Mouse (Mus musculus) midbrain, embryonic 14.5 days (tissue): Measurements from ENCODE around the gene Cd44. TPM values are rescaled to one million over a fixed set of nuclear protein-coding genes. Genes with fewer than 3 reads are reported as not detected.

ENCODE experiments used
- ATAC-seq: fragments of 200-750 bp; cut with Nextera tagmentation; 2 replicates; pipeline ENCODE4 v1.8.0; 2017; ENCODE audit warnings: moderate number of reproducible peaks, moderate library complexity; ENCODE audit not compliant: low FRiP score, low TSS enrichment
- DNase-seq: peaks from one replicate; pipeline ENCODE4 v3.0.0-alpha.2; 2015
- H3K27ac ChIP-seq: fragments of 300-500 bp; sonication (generic); replicated peaks from 2 replicates; pipeline ENCODE4 v1.5.1; 2014; ENCODE audit warnings: mild to moderate bottlenecking, low read depth, low read length, moderate library complexity
- H3K27me3 ChIP-seq: fragments of 300-500 bp; sonication (generic); 2 replicates; pipeline ENCODE4 v1.6.1; 2014; ENCODE audit warnings: low read length, control low read depth, mixed read lengths; ENCODE audit not compliant: control insufficient read depth, insufficient read depth
- H3K36me3 ChIP-seq: fragments of 300-500 bp; sonication (generic); 2 replicates; pipeline ENCODE4 v1.6.1; 2014; ENCODE audit warnings: low read length, control low read depth; ENCODE audit not compliant: control insufficient read depth, insufficient read depth
- H3K4me1 ChIP-seq: fragments of 300-500 bp; sonication (generic); 2 replicates; pipeline ENCODE4 v1.6.1; 2014; ENCODE audit warnings: mild to moderate bottlenecking, antibody characterized with exemption, low read length, control low read depth; ENCODE audit not compliant: control insufficient read depth, insufficient read depth
- H3K4me2 ChIP-seq: fragments of 300-500 bp; sonication (generic); 2 replicates; pipeline ENCODE4 v1.6.1; 2014; ENCODE audit warnings: mild to moderate bottlenecking, low read length, moderate library complexity
- H3K4me3 ChIP-seq: fragments of 300-500 bp; sonication (generic); replicated peaks from 2 replicates; pipeline ENCODE4 v1.5.1; 2014; ENCODE audit warnings: low read depth, low read length
- H3K9ac ChIP-seq: fragments of 300-500 bp; sonication (generic); replicated peaks from 2 replicates; pipeline ENCODE4 v1.6.1; 2014; ENCODE audit warnings: mild to moderate bottlenecking, low read length, moderate library complexity
- H3K9me3 ChIP-seq: fragments of 300-500 bp; sonication (generic); 2 replicates; pipeline ENCODE4 v1.6.1; 2016; ENCODE audit warnings: low read length, control low read depth, mixed read lengths; ENCODE audit not compliant: control insufficient read depth
- WGBS: fragments of 180-500 bp; shearing (Covaris S2); extraction: QIAGEN DNeasy Blood & Tissue Kit; methylation state at CpG from one replicate; pipeline ENCODE4 v1.1.7; 2014; 5-methylcytosine and 5-hydroxymethylcytosine counted together
- polyA plus RNA-seq: library from polyadenylated mRNA; unstranded; fragments of >200 nt; fragmentation: Nextera tagmentation; extraction: Ambion mirVana; gene quantifications from 2 replicates; pipeline ENCODE4 v1.2.1, GENCODE M21; 2014

Cd44 gene
- polyA plus RNA-seq, 1 experiment from 2014 or later, result 3.1 TPM

DNA sequence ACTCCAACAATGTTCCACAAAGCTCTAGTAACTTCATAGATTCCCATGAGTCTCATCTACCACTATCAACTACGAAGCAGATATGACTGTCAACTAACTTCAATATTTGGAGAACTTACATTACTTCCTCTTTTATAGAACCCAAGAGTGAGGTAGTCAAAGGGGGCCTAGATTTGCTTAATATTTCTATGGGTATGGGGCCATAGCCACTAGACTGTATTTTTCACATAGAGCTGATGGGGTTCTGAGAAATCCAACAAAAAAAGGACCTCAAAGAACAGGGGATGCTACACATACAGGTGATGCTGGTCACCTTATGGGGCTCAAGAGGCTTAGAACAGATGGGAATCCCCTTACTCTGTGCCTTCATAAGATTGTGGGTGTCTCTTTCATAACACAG lies 14.3 kb downstream of the Cd44 start:
- no peaks in the 10 kb centered on the region for H3K9me3 ChIP-seq
- DNase-seq, result no peak
- no peak for ATAC-seq
- no peak overlapping the region for H3K4me3 ChIP-seq
- no peak overlapping the region for H3K27ac ChIP-seq
- H3K27me3 ChIP-seq, result no peaks in the 10 kb centered on the region
- 87% methylated on average over 1 of the region's 1 CpGs for WGBS
- no peak overlapping the region for H3K4me2 ChIP-seq
- H3K9ac ChIP-seq, result no peak overlapping the region
- H3K36me3 ChIP-seq, result no peaks in the 10 kb centered on the region
- H3K4me1 ChIP-seq, result no peaks in the 10 kb centered on the region

DNA sequence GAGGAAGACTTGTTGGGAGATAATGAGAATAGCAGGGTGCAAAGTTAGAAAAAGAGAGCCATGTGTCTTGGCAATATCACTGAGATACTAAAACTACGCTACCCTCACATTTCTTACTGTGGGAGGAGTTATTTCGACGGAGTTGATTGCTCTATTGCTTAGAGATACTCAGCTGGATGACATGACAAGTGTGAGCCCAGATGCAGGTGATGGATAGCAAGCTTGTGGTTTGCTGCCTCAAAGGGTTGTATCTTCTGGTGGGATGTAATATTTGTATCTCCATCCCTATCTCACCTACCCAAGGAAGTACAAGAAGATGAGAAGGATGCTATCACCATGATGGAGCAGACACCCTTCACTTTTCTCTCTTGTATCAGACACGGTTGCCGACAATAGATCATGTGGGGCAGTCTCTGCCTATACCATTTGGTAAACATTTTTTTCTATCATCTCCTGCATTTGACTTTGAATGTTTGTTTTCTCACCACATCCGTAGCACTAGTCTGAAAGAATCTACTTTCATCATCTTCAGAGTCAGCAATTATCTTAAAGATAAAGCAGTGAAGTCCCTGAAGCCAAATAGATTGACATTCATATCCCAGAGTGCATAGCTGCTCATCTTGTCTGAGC lies 15.0 kb downstream of the Cd44 start:
- no peak overlapping the region for H3K9ac ChIP-seq
- ATAC-seq, result no peak
- H3K27ac ChIP-seq, result no peak overlapping the region
- 90% methylated on average over 6 of the region's 6 CpGs for WGBS
- H3K4me3 ChIP-seq, result no peak overlapping the region
- no peaks in the 10 kb centered on the region for H3K9me3 ChIP-seq
- no peaks in the 10 kb centered on the region for H3K27me3 ChIP-seq
- DNase-seq, result no peak
- no peaks in the 10 kb centered on the region for H3K4me1 ChIP-seq
- H3K4me2 ChIP-seq, result no peak overlapping the region
- no peaks in the 10 kb centered on the region for H3K36me3 ChIP-seq

DNA sequence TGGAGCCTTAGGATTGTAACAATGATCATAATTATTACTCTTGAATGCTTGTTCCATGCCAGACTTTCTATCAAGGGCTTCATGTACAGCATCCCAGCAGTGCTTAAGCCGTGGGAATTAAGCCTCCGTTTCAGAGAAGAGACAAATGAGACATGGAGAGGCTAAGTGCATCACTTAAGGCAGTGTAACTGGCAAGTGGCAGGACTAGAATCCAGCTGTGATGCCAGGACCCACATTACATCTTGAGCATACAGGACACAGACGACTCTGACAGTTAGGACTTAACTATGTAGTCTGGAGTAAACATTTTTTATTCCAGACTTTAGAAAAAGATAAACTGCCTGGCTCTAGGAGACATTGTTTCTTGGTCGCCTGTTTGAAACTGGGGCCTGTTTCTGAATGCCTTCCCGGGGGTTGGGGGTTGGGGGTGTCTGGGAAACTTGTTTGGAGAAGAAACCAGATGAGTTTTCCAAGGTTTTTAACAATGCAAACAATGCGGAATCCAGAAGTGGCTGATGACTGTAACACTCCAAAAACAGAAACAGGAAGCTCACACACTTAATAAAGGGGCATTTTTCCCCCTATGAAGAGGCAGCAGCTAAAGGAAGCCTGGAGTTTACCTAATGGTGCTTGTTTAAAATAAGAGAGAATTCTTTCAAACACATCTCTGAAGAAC lies 18.7 kb downstream of the Cd44 start:
- Histone ChIP-seq H3K36me3 (no peaks in the 10 kb centered on the region), H3K4me3 (no peak overlapping the region), H3K4me1 (no peaks in the 10 kb centered on the region), H3K27ac (no peak overlapping the region), H3K4me2 (no peak overlapping the region), H3K9ac (no peak overlapping the region), H3K9me3 (no peaks in the 10 kb centered on the region), H3K27me3 (no peaks in the 10 kb centered on the region)
- no peak for DNase-seq
- ATAC-seq, result no peak
- WGBS, result 64% methylated on average over 6 of the region's 6 CpGs

DNA sequence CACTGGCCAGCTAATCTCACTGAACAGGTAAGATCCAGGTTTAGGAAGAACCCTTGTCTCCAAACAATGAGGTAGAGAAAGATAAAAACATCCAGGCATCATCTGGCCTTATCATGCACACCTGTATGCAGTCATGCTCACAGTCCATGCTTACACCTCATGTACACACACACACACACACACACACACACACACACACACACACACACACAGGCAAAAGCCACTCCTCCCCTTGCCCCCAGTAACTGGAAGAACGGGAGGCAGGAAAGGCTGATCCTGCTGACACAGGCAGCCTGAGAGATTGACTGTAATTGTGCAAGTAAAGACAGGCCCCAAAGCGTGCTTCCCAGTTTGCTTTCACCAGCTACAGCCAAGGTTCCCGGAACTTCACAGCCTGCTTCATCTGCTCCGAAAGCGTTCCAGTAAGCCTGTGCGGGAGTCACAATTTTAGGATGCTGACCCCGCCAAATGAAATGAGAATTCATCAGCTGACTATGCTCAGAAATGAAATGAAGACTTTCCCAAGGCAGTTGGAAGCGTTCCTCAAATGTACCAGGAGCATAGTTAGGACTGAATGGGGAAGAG lies 19.4 kb downstream of the Cd44 start:
- no peak for ATAC-seq
- Histone ChIP-seq H3K27ac (no peak overlapping the region), H3K9ac (no peak overlapping the region), H3K4me3 (no peak overlapping the region), H3K4me2 (no peak overlapping the region), H3K4me1 (no peaks in the 10 kb centered on the region), H3K27me3 (no peaks in the 10 kb centered on the region), H3K9me3 (no peaks in the 10 kb centered on the region), H3K36me3 (no peaks in the 10 kb centered on the region)
- DNase-seq, result no peak
- WGBS, result 86% methylated on average over 8 of the region's 8 CpGs

DNA sequence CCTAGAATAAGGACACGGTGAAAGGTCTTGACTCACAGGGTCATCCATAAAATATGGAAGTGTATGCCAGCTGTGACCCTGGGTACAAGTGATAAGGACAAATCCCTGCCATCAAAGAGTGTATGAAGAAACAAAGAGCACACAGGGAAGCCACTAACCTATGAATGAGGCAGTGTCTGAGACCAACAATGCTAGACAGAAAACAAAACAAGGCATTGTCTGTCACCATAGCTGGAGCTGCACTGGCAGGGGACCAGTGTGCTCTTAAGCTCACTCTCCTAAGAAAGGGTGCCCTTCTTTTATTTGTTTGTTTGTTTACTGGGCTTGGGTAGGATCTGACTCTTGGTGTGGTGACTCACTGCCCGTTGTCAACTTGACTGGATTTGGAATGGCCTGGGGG lies 23.0 kb downstream of the Cd44 start:
- no peak overlapping the region for H3K27ac ChIP-seq
- H3K9ac ChIP-seq, result no peak overlapping the region
- no peaks in the 10 kb centered on the region for H3K36me3 ChIP-seq
- ATAC-seq (no peak), DNase-seq (no peak)
- no peaks in the 10 kb centered on the region for H3K4me1 ChIP-seq
- H3K27me3 ChIP-seq, result no peaks in the 10 kb centered on the region
- no peak overlapping the region for H3K4me3 ChIP-seq
- H3K4me2 ChIP-seq, result no peak overlapping the region
- WGBS, result 52% methylated on average over 2 of the region's 2 CpGs
- no peaks in the 10 kb centered on the region for H3K9me3 ChIP-seq

DNA sequence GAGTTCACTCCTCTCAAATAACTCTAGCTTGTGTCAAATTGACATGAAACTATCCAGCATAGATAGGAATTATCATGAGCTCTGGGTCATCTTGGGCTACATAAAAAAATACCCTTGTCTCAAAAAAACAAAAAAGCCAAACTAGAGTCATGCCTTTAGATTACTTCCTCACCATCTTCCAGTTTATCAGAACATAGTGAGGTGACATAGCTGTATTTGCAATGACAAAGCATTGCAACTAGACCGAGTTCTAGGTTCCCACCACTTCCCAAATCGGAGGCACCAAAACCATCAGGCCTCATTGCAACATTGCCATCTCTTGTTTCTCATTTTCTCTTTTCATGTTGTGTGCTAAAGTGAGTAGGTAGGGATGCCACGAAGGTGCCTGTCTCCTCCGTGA lies 24.0 kb downstream of the Cd44 start:
- H3K4me1 ChIP-seq, result no peaks in the 10 kb centered on the region
- DNase-seq, result no peak
- WGBS, result 96% methylated on average over 4 of the region's 4 CpGs

DNA sequence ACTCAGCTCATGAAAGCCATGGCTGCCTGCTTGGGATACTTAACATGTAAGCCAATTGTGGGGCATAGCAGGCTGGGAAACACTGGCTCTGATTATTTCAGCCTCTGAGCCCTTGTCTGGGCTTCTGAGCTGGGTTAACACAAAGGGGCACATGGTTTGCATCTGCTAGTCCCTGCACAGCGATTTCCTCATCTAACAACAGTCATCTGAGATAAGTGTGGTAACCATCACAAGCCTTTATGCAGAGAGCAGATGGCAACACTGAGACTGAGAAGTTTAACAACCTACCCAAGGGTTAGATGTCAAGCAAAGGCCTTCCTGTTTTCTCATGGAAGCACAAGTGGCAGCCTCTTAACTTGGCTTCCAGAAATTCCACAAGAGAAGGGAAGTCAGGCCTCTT lies 25.3 kb downstream of the Cd44 start:
- WGBS, result 72% methylated on average over 1 of the region's 1 CpGs
- no peak overlapping the region for H3K4me3 ChIP-seq
- no peak overlapping the region for H3K27ac ChIP-seq
- H3K4me2 ChIP-seq, result no peak overlapping the region
- no peaks in the 10 kb centered on the region for H3K27me3 ChIP-seq
- H3K4me1 ChIP-seq, result no peaks in the 10 kb centered on the region
- no peak overlapping the region for H3K9ac ChIP-seq
- H3K36me3 ChIP-seq, result no peaks in the 10 kb centered on the region
- no peak for ATAC-seq
- no peaks in the 10 kb centered on the region for H3K9me3 ChIP-seq
- no peak for DNase-seq

More for the DNA sequence above, 24.0 kb downstream of the Cd44 start:
- H3K4me3 ChIP-seq, result no peak overlapping the region
- H3K27ac ChIP-seq, result no peak overlapping the region
- H3K27me3 ChIP-seq, result no peaks in the 10 kb centered on the region
- ATAC-seq, result no peak
- no peaks in the 10 kb centered on the region for H3K9me3 ChIP-seq
- H3K9ac ChIP-seq, result no peak overlapping the region
- H3K36me3 ChIP-seq, result no peaks in the 10 kb centered on the region
- no peak overlapping the region for H3K4me2 ChIP-seq

DNA sequence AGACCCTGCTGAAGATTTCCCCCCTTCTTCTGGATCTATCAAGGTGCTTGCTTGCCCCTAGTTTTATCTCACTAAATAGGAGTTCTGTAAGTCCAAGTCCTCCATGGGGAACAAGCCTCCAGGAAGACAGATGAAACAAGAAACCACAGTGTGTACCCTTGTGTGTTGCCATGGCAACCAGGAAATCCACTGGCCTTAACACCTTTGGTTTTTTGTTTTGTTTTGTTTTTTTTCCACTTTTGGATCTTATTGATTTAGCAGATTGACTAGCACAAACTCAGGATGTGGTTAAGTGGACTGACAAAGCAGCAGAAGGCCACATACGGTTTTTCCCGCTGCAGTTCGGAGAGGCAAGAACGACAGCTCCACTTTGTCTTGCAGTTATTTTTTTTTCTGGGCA lies 27.6 kb downstream of the Cd44 start:
- H3K4me3 ChIP-seq, result no peak overlapping the region

DNA sequence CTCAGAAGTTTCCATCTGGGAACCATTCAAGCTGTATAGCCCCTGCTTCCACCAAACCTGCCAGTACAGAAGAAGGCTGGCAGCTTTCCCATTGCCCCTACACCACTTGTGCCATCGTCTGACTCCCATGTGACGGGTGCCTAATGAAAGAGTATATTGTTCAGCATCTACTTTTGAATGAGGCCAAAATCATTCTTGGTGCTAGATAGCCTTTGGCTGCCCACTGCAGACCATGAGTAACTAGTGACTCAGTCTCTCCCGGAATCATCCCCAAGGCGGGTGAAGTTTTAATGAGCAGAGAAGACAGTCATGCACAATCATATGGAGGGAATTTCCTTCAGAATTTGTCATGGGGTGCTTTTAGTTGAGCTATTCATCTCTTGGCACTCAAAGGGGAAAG lies 28.3 kb downstream of the Cd44 start:
- no peak for DNase-seq
- Histone ChIP-seq H3K4me2 (no peak overlapping the region), H3K36me3 (no peaks in the 10 kb centered on the region), H3K27ac (no peak overlapping the region), H3K27me3 (no peaks in the 10 kb centered on the region), H3K9me3 (no peaks in the 10 kb centered on the region), H3K9ac (no peak overlapping the region), H3K4me1 (no peaks in the 10 kb centered on the region), H3K4me3 (no peak overlapping the region)
- no peak for ATAC-seq
- WGBS, result 94% methylated on average over 4 of the region's 4 CpGs

More for the DNA sequence above, 27.6 kb downstream of the Cd44 start:
- Histone ChIP-seq H3K27me3 (no peaks in the 10 kb centered on the region), H3K9me3 (no peaks in the 10 kb centered on the region), H3K36me3 (no peaks in the 10 kb centered on the region), H3K4me1 (no peaks in the 10 kb centered on the region), H3K9ac (no peak overlapping the region), H3K4me2 (no peak overlapping the region), H3K27ac (no peak overlapping the region)
- no peak for ATAC-seq
- 71% methylated on average over 4 of the region's 4 CpGs for WGBS
- DNase-seq, result peak; percentile 56
